Mouse (Mus musculus) splenic B cell, adult 2 months (primary cell): ENCODE results near the gene Ncoa4.

ENCODE experiments used
- DNase-seq: peaks from one replicate; pipeline ENCODE4 v3.0.0-alpha.2; 2011; ENCODE audit warnings: low read depth, low spot score
- H3K27me3 ChIP-seq: 2 replicates; pipeline ENCODE4 v1.6.1; 2012; ENCODE audit warnings: mild to moderate bottlenecking, low read length, moderate library complexity, mixed read lengths; ENCODE audit not compliant: control insufficient read depth, poor library complexity, insufficient read depth, severe bottlenecking
- H3K36me3 ChIP-seq: 2 replicates; pipeline ENCODE4 v1.6.1; 2012; ENCODE audit warnings: mild to moderate bottlenecking, low read length, moderate library complexity, mixed read lengths; ENCODE audit not compliant: control insufficient read depth, poor library complexity, insufficient read depth, severe bottlenecking

The Ncoa4 gene

DNA sequence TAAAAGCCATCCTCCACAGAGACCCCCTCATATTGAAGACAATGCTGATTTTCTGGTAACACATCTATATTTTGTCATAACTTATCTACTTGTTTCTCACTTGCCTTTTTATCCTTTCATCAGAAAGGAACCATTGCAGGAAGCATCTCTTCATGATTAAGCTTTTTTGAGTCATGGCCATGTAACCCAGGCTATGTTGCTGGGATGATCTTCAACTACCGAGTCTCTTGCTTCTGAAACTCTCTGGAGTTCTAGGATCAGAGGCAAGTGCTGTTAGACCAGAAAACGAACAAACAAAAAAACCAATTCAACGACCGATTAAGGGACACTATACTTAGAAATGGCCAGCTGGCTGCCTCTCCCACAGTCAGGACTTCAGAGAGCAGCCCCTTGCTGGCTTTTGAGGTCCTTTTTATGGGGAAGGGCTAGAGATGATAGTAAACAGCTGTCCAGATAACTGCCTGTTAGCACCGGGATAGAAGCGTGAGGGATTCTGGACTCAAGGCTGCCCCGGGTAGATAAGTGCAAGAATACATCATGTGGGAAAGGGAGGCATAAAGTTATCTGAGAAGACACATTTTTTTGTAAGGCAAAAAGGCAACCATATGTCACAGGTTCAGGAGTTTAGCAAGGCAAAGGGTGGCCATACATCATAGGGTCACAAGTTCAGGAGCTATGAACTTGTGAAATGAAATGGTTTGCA lies 13.7 kb upstream of the Ncoa4 start:
- DNase-seq, result no peak

DNA sequence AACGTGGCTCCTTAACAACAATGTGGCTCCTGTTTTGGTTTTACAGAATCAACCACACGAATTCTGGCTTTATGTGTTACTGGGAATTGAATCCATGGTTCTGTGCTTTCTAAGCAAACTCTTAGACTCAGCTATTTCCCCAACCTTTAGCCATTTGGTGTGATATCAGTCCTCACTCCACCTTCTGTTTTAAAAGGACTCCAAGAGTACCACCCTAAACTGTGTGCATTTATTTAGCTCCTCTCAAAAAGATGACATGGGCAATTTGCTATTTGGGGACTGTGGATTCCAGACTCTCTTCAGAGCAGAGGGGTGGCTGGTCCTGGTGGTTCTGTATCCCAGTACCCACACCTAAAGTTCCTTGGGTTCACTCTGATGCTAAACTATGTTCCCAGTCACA lies 13.1 kb upstream of the Ncoa4 start:
- Histone ChIP-seq H3K27me3 (no peaks in the 10 kb centered on the region), H3K36me3 (no peaks in the 10 kb centered on the region)
- no peak for DNase-seq

More for the DNA sequence above, 13.7 kb upstream of the Ncoa4 start:
- H3K36me3 ChIP-seq, result no peaks in the 10 kb centered on the region
- no peaks in the 10 kb centered on the region for H3K27me3 ChIP-seq

DNA sequence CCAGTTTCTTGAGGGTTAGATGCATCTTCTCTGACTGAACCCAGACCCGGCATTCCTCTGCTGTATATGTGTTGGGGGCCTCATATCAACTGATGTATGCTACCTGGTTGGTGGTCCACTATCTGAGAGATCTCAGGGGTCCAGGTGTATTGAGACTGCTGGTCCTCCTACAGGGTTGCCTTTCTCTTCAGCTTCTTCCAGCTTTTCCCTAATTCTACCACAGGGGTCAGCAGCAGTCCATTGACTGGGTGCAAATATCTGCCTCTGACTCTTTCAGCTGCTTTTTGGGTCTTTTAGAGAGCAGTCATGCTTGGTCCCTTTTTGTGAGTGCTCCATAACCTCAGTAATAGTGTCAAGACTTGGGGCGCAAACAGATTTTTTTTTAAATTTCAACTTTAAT lies 8.8 kb upstream of the Ncoa4 start:
- no peak for DNase-seq
- H3K27me3 ChIP-seq, result no peaks in the 10 kb centered on the region
- H3K36me3 ChIP-seq, result no peaks in the 10 kb centered on the region

DNA sequence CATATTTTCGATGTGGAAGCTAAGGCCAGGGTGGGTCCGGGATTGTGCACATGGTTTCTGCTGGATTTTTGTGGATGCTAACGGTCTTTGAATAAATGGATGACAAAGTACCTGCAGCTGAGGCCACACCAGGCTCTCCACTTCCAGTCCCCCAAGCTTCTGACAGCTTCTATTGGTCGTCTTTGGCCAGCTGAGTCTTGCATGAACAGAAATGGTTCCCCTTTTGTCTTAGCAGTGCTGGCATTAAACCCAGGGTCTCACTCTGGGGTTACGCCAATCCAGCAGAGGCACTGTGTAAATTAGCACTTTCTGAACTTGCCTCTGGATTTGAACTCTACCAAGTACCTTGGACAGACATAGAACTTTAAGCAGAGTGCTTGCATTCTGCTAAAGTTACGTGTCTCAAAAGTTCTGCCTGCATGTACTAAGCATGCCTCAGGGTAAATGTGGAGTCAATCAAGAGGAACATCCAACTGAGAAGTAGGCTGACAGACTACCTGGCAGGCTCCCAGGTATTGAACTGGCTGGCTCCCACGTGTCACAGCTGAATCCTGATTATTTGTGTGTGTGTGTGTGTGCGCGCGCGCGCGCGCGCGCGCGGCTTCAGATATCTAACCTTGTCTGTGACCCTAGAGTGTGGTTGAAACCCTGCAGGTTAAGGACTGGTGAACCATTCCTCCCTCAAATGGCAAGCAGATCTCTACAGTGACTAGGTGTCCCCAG lies 7.3 kb upstream of the Ncoa4 start:
- Histone ChIP-seq H3K36me3 (no peaks in the 10 kb centered on the region), H3K27me3 (no peaks in the 10 kb centered on the region)
- DNase-seq, result no peak

DNA sequence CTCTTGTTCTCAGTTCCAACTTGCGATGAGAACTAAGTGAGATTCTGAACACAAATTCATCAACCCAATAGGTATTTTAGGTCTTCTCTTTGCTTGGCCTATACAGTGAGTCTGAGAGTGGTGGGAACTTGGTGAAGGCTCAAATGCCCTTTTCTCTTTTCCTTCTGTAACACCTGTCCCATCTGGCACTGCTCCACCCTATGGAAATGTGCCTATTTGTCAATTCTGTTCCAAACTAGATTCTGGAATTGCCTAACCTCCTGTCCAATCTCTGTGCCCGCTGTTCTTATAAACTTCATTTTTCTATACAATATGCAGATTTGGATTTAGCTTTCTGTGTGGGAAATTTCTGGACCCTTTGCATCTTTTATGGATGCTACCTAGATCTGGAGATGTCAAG lies 6.5 kb upstream of the Ncoa4 start:
- DNase-seq, result no peak
- Histone ChIP-seq H3K36me3 (no peaks in the 10 kb centered on the region), H3K27me3 (no peaks in the 10 kb centered on the region)

DNA sequence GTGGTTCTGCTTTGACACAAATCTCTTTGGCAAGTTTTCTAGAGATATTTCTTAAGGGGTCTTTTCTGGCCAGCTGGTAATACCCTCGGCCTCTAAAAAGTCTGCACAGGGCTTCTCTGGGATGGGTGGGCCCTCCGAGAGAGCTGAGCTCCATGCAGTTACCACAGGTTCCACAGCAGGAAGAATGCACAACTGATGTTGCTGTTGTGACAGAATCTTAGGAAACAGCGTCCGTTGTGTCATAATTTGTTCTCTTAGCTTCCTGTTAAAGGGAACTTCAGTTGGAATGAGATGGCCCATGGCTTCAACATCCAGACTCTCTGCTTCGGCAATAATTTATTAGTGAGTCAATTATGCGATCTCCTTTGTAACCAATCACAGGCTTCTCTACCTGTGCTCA lies 4.9 kb upstream of the Ncoa4 start:
- no peak for DNase-seq
- H3K27me3 ChIP-seq, result no peaks in the 10 kb centered on the region
- no peaks in the 10 kb centered on the region for H3K36me3 ChIP-seq

DNA sequence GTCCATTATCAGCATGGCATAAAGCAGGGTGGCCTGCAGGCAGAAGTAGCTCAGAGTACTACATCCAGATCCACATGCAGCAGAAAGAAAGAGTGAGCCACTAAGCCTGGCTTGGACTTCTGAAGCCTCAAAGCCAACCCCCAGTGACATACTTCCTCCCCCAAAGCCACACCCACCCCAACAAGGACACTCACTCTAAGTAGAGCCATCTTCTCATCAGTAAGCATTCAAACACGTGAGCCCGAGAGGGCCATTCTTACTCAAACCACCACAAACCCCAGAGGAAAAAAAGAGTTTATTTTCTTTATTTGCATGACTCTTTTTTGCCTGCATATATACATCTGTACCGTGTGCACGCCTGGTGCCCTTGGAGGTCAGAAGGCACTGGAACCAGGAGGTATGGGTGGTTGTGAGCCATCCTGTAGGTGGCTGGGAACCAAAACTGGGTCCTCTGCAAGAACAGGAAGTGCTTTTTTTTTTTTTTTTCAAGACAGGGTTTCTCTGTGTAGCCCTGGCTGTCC lies 455 bp upstream of the Ncoa4 start:
- Histone ChIP-seq H3K36me3 (no peaks in the 10 kb centered on the region), H3K27me3 (no peaks in the 10 kb centered on the region)
- DNase-seq, result peak; percentile 76

DNA sequence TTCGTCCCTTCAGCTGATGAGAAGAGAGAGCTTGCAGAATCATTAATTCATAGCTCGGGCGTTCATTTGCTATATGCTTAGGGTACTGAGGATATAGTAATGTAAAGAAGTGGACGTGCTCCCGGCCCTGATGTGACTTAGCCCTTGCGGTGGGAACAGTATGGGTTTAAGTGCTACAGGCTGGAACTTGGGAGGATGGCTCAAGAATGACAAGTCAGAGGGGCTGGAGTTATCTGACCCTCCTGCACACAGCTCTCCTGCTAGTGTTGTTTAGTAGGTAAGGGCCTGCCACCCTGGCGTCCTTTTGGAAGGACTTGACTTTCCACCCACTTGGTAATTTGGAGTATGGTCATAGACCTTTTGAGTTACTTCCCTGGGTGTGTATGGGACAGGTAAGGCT lies 898 bp downstream of the Ncoa4 start:
- Histone ChIP-seq H3K27me3 (no peaks in the 10 kb centered on the region), H3K36me3 (no peaks in the 10 kb centered on the region)
- DNase-seq, result no peak

DNA sequence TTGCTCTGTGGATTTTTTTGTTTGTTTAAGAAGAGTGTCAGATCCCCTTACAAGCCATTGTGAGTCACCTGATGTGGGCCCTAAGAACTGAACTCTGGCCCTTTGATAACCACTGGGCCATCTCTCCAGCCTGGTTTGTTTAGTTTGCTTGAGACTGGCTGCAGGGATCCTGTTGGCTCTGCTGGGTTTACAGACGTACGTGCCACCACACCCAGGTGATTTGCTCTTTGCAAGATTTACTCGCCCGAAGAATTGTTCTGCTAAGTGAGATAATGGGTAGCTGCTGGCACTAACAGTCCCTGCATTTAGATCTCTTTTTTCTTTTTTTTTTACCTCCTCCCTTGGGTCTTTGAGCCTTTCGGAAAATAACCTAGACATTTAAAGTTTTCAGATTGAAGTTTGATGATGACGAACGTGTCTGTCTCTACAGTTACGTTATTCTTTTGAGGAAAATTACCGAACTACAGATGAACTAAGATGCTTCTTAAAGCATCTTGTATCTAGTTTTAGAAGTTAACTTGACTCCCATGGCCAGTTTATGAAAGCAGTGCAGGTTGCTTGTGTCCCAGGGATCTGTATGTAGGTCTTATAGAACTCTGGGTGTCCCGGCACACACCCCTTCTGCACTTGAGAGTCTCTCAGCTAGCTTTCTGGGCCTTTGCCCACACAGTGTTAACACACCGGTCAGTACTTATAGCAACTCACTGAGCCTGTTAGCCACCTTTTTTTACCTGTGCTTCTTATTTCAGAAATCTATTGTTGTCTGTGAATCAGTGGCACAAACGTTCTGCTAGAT lies 1.6 kb downstream of the Ncoa4 start:
- no peak for DNase-seq
- H3K36me3 ChIP-seq, result no peaks in the 10 kb centered on the region
- H3K27me3 ChIP-seq, result no peaks in the 10 kb centered on the region

DNA sequence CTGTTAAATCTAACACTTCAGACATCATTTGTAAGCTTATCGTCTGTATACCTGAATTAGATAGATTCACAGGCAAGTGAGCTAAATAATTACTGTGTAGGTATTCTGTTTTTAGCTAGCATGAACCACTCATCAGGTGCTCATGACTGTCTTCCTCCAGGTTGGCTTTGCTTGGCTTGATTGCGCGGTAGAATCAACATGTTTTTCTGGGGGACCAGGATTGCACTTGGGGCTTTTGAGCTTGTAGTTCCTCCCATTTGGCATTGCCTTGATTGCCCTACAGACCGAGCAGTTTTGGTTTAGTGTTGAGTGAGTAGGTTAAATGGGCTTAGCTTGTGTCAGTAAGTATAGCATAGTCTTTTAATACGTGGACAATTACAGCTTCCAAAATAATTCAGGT lies 2.6 kb downstream of the Ncoa4 start:
- no peaks in the 10 kb centered on the region for H3K27me3 ChIP-seq
- no peaks in the 10 kb centered on the region for H3K36me3 ChIP-seq
- DNase-seq, result no peak

DNA sequence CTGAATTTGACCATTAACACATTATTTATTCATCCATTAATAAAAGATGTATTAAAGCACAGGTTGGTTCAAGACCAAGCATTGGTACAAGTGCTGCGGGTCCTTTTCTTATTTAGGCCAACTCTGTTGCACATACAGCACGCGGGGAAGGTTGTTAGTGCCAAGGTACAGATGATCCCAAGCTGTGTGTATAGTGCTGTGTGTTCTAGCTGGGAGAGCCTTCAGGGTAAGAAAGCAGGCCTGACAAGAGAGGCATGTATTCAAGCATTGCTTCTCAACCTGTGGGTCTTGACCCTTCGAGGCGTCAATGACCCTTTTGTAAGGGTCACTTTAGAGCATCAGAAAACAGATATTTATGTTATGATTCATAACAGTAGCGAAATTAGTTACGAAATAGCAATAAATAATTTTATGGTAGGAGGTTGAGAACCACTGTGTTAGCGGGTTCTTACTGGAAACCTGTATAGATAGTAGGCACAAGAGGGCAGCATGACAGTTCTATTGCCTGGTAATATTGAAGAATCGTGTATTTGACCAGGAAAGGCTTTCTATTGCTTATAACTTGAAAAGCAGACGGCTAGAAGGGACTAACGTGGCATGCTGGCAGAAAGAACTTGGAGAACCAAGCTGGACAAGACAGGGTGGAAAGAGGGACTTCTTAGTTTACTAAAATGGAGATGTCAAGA lies 3.7 kb downstream of the Ncoa4 start:
- DNase-seq, result no peak
- H3K36me3 ChIP-seq, result no peaks in the 10 kb centered on the region
- no peaks in the 10 kb centered on the region for H3K27me3 ChIP-seq

DNA sequence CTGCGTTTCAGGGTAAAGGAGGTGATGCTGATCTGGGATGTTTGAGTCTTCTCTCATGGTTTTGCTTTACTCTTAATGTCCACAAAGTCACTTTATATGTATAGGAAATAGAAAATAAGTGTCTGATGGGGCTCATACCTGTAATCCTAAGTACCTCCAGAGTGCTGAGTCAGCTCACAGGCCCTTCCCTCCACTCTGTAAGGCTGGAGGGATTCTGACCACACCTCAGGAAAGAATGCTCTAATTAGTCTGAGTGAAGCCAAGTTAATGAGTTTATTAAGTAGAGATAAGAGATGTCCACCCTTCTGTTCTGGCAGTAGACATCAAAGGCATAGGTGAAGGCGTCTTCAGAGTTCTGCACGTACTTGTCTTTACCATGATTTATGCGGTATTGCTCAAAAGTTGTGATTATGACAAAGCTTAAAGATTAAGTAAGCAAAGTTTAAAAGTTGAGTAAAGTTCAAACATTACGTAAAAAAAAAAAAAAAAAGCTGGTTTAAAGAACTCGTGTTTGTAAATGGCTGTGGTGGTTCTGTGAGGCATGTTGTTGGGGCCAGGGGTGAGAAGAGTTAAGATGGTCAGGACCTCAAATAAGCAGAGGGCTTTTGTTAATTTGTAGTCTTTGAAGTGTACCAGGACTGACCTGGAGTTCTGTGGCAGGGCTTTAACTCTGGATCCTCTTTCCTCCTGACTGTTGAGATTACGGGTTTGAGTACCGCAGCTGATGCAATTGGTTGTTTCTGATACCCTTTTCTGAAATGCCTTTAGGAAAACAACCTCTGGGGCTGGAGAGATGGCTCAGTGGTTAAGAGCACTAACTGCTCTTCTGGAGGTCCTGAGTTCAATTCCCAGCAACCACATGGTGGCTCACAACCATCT lies 4.7 kb downstream of the Ncoa4 start:
- Histone ChIP-seq H3K27me3 (no peaks in the 10 kb centered on the region), H3K36me3 (no peaks in the 10 kb centered on the region)
- no peak for DNase-seq

DNA sequence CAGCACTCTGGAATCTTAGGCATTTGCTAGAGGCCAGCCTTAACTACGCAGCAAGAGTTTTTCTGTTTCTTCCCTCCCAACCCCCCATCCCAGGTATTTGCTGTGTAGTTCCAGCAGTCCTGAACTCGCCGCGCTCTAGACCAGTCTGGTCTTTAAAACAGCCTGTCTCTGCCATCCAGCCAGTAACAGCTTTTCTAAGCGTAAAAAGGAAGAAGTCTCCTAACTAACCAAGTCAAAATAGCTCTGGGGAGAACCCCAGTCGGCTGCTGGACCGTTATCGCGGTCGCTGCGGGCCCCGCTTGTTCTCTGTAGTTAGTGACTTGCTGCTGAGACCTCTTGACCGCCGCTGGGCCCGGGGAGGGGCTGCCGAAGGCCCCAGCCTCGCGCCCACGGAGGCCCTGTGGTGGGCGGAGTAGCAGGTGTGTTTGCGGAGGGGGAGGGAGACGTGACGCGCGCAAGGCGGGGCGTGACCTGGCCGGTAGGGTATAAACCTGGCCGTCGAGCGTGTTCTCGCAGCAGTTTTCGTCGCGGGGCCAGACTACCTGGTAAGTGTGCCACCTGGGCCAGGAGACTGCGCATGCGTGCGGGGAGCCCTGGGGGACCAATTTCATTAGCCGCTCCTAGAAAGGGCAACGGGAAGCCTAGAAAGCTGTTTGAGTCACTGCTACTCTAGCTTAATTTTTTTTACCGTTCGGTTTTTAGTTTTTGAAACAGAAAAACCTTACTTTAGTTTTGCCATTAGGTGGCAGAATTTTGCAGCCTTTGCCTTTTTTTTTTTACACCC lies 5.8 kb downstream of the Ncoa4 start:
- Histone ChIP-seq H3K36me3 (no peaks in the 10 kb centered on the region), H3K27me3 (no peaks in the 10 kb centered on the region)
- DNase-seq, result peak; percentile 90
